Mouse (Mus musculus): Measurements from ENCODE around the gene Ttll5.

GRCm38 (mm10) chr12:86046141-86046540 lies 221.7 kb downstream of the Ttll5 start:
- no peak for TF ChIP-seq TAL1 (IDR thresholded peaks at IDR 0.05; ENCODE audit: low read length)
- TF ChIP-seq GATA1 (IDR thresholded peaks at IDR 0.05; ENCODE audit: low read length), result no peak

All from erythroblast, embryonic 14.5 days (primary cell).